Mouse (Mus musculus) neural tube, embryonic 15.5 days (tissue): Measurements from ENCODE around the gene Npas2. TPM values are rescaled to one million over a fixed set of nuclear protein-coding genes. Genes with fewer than 3 reads are reported as not detected.

Experiments used
- ATAC-seq: fragments of 200-750 bp; cut with Nextera tagmentation; 2 replicates; pipeline ENCODE4 v1.8.0; 2017; ENCODE audit warnings: mild to moderate bottlenecking, moderate TSS enrichment, moderate library complexity; ENCODE audit not compliant: low FRiP score
- H3K27ac ChIP-seq: fragments of 300-500 bp; sonication (generic); replicated peaks from 2 replicates; pipeline ENCODE4 v1.5.1; 2015; ENCODE audit warnings: mild to moderate bottlenecking, inconsistent platforms
- H3K27me3 ChIP-seq: fragments of 300-500 bp; sonication (generic); replicated peaks from 2 replicates; pipeline ENCODE4 v1.6.1; 2015; ENCODE audit warnings: inconsistent platforms
- H3K36me3 ChIP-seq: fragments of 300-500 bp; sonication (generic); 2 replicates; pipeline ENCODE4 v1.6.1; 2015; ENCODE audit warnings: inconsistent platforms
- H3K4me1 ChIP-seq: fragments of 300-500 bp; sonication (generic); 2 replicates; pipeline ENCODE4 v1.6.1; 2015; ENCODE audit warnings: inconsistent platforms
- H3K4me2 ChIP-seq: fragments of 300-500 bp; sonication (generic); 2 replicates; pipeline ENCODE4 v1.6.1; 2015; ENCODE audit warnings: inconsistent platforms, mild to moderate bottlenecking, moderate library complexity
- H3K4me3 ChIP-seq: fragments of 300-500 bp; sonication (generic); replicated peaks from 2 replicates; pipeline ENCODE4 v1.5.1; 2015; ENCODE audit warnings: mild to moderate bottlenecking, inconsistent platforms
- H3K9ac ChIP-seq: fragments of 300-500 bp; sonication (generic); replicated peaks from 2 replicates; pipeline ENCODE4 v1.6.1; 2015; ENCODE audit warnings: mild to moderate bottlenecking, inconsistent platforms
- H3K9me3 ChIP-seq: fragments of 300-500 bp; sonication (generic); replicated peaks from 2 replicates; pipeline ENCODE4 v1.6.1; 2016; ENCODE audit warnings: inconsistent platforms
- WGBS: fragments of 180-500 bp; shearing (Covaris S2); methylation state at CpG from one replicate; pipeline ENCODE4 v1.1.7; 2015; ENCODE audit warnings: mixed read lengths; 5-methylcytosine and 5-hydroxymethylcytosine counted together
- polyA plus RNA-seq: library from polyadenylated mRNA; unstranded; fragments of >200 nt; fragmentation: Nextera tagmentation; extraction: Ambion mirVana; gene quantifications from 2 replicates; pipeline ENCODE4 v1.2.1, GENCODE M21; 2015

The Npas2 gene
- polyA plus RNA-seq, 1 experiment from 2014 or later: 1.2 TPM

DNA sequence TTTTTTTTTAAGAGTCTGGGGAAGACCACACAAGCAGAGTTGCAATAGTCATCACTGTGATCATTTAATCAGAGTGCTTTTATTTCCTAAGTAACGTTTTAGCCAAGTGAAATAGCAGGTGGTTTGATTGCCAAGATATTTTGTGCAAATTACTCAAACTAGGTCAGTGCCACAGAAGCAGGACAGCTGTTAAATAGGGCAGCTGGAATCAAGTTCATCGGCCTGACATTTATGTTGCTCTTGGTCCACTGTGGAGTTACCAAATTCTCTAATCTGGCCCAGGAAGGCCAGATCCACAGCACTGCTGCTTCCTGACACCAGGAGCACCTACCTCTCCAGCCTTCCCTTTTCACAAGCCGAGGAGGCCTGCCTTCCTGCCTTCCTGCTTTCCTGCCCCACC lies 94.9 kb downstream of the Npas2 start:
- no peaks in the 10 kb centered on the region for H3K36me3 ChIP-seq
- ATAC-seq: no peak
- 67% methylated on average over 3 of the region's 3 CpGs for WGBS
- H3K9ac ChIP-seq: no peak overlapping the region
- H3K9me3 ChIP-seq: no peaks in the 10 kb centered on the region
- no peak overlapping the region for H3K4me3 ChIP-seq
- no peak overlapping the region for H3K27ac ChIP-seq
- H3K27me3 ChIP-seq: no peaks in the 10 kb centered on the region
- H3K4me1 ChIP-seq: no peaks in the 10 kb centered on the region
- H3K4me2 ChIP-seq: no peak overlapping the region

DNA sequence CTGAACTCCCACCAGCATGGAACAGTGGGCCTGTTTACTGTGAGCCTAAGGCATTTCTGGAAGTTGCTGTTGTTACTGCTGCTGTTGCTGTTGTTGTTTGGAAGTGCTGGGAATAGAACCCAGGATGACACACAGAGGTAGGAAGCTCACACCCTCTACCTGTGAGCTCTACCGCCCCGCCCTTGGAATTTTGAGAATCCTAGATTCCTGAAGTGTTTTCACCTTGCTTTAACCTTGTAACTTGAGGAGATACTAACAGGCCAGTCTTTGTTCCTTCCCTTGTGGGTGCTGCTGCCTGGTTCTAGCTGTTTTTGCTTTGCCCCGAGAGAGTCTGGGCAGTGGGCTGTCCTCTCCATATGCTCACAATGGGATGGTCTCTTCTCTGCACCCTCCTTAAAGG lies 98.5 kb downstream of the Npas2 start:
- Histone ChIP-seq H3K36me3 (no peaks in the 10 kb centered on the region), H3K27ac (no peak overlapping the region), H3K9ac (no peak overlapping the region), H3K4me3 (no peak overlapping the region), H3K9me3 (no peaks in the 10 kb centered on the region), H3K4me2 (no peak overlapping the region), H3K4me1 (no peaks in the 10 kb centered on the region), H3K27me3 (no peaks in the 10 kb centered on the region)
- 81% methylated on average over 3 of the region's 3 CpGs for WGBS
- ATAC-seq: no peak

DNA sequence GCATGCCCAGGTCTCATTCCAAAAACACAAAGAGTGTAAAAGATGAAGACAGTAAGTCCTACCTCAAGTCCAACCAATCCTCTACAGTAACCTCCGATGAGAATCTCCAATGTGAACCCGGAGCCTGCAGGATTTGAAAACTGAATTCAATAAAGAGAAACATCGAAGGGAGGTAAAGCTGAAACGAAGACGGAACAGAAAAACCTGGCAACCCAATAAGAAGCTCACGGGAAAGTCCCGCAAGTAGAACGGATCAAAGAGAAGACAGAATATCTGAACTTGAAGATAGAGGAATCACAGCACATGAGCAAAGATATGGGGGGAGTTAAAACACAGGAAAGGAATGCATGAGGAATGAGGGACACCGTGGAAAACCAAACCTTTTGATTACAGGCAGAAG lies 104.8 kb downstream of the Npas2 start:
- Histone ChIP-seq H3K27ac (no peak overlapping the region), H3K36me3 (no peaks in the 10 kb centered on the region), H3K27me3 (no peaks in the 10 kb centered on the region), H3K9me3 (no peaks in the 10 kb centered on the region), H3K4me3 (no peak overlapping the region), H3K9ac (no peak overlapping the region), H3K4me1 (no peaks in the 10 kb centered on the region), H3K4me2 (no peak overlapping the region)
- WGBS: 96% methylated on average over 9 of the region's 9 CpGs
- no peak for ATAC-seq

DNA sequence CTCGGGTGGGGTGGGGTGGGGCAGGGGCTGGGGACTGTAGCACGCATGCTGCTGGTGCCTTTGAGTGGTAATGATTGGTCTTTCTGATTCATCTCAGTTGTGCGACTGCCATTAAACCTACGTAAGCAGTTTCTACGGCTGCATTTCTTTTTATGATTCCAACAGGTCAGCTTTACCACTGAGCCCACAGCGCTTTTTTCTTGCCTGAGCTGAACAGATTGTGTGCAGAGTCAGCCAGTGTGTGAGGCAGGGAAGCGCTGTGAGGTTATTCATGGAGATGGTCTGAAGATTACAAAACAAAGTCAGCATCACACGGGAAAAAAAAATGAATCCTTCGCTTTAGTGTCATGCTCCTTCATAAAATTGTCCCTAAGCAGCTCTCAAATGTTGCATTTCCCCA lies 106.7 kb downstream of the Npas2 start:
- Histone ChIP-seq H3K4me3 (no peak overlapping the region), H3K36me3 (no peaks in the 10 kb centered on the region), H3K4me1 (no peaks in the 10 kb centered on the region), H3K27ac (no peak overlapping the region), H3K9me3 (no peaks in the 10 kb centered on the region), H3K9ac (no peak overlapping the region), H3K27me3 (no peaks in the 10 kb centered on the region), H3K4me2 (no peak overlapping the region)
- ATAC-seq: no peak
- WGBS: 87% methylated on average over 9 of the region's 9 CpGs

DNA sequence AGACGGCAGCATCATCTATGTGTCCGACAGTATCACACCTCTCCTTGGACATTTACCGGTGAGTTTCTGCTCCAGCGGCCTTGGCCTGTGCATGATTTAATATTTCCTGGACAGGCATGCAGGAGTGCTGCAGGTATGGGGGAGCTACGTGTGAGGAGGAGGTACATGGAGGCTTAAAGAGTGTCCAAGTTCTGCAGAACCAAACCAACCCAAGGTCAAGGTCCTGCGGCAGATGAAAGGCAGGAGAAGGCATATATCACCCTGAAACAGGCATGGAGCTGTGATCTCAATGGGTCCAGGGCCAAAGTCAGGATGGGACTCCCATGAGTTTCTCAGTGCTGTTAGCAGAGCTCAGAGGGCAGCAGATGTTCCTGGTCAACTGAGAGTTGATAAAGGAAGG lies 107.1 kb downstream of the Npas2 start:
- Histone ChIP-seq H3K9me3 (no peaks in the 10 kb centered on the region), H3K27me3 (no peaks in the 10 kb centered on the region), H3K4me3 (no peak overlapping the region), H3K4me1 (no peaks in the 10 kb centered on the region), H3K4me2 (no peak overlapping the region), H3K27ac (no peak overlapping the region), H3K36me3 (no peaks in the 10 kb centered on the region), H3K9ac (no peak overlapping the region)
- ATAC-seq: no peak
- 88% methylated on average over 6 of the region's 6 CpGs for WGBS

DNA sequence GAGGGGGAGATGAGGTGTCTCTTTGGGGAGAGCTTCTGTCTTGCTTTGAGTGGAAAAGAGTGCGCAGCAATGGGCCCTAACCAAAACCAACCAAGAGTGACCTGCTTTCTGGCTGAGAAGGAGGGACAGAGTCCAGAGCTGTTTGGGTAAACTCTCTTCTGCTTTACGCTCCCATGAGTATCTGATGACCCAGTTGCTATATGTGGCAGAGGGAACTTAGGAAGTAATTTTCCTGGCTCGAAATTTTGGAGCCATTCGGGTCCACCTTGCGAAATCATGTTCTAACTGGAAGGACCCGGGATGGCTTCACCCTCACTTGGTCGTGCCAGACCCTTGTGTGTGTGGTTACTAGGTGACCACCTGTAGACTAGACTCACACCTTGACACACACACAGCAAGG lies 108.7 kb downstream of the Npas2 start:
- Histone ChIP-seq H3K4me1 (no peaks in the 10 kb centered on the region), H3K9me3 (no peaks in the 10 kb centered on the region), H3K27ac (no peak overlapping the region), H3K4me3 (no peak overlapping the region), H3K27me3 (no peaks in the 10 kb centered on the region), H3K36me3 (no peaks in the 10 kb centered on the region), H3K9ac (no peak overlapping the region), H3K4me2 (no peak overlapping the region)
- ATAC-seq: no peak
- 96% methylated on average over 7 of the region's 7 CpGs for WGBS

DNA sequence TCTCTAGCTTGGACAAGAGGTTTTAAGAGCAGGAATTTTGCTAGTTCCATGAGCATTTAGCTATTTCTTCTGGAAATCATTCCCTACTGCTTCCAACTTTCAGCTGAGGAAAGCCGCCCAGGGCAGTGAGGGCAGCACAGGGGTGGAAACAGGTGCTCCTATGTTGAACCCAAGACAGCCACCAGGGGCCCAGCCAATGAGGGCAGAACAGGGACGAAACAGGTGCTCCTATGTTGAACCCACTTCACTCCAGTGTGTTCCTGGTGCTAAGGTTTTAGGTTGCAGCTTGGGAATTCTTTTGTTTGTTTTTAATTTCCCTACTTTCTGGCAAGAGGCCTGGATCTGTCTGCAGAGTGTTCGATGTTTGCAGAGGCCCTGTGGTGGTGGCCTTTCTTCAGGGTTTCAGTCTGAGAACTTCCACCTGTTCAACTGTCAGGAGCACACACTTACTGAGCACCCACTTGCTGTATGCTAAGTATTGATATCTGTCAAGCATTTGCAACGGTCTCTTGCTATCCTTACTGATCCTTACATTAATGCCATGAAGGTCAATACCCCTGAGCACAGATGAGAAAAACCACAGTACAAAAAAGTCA lies 109.6 kb downstream of the Npas2 start:
- Histone ChIP-seq H3K4me2 (no peak overlapping the region), H3K36me3 (no peaks in the 10 kb centered on the region), H3K4me3 (no peak overlapping the region), H3K9ac (no peak overlapping the region), H3K27ac (no peak overlapping the region), H3K4me1 (no peaks in the 10 kb centered on the region), H3K9me3 (no peaks in the 10 kb centered on the region), H3K27me3 (no peaks in the 10 kb centered on the region)
- WGBS: 79% methylated on average over 4 of the region's 4 CpGs
- ATAC-seq: no peak

DNA sequence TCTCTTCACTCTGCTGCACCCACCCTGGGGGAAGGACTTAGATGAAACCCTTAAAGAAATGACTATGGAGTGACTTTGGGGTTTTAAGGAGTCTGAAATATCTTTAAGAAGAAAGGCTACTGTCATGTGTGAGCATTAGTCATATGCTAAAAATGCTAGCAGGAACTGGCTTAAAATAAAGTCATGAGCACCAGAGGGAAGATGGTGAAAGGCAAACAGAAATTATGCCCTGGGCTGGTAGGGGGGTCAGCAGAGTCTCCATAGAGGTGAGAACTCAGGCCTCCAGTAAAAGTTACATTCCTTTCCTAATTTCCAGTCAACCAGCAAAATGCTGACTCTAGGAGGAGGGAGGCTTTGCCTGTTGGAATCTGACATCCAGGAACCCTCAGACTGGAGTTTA lies 113.8 kb downstream of the Npas2 start:
- no peak overlapping the region for H3K4me3 ChIP-seq
- ATAC-seq: no peak
- no peak overlapping the region for H3K9ac ChIP-seq
- H3K4me2 ChIP-seq: no peak overlapping the region
- H3K36me3 ChIP-seq: no peaks in the 10 kb centered on the region
- no peak overlapping the region for H3K27ac ChIP-seq
- H3K4me1 ChIP-seq: peaks cover 6% of the 10 kb centered on the region; the same call in 1 of the 2 replicates
- no peaks in the 10 kb centered on the region for H3K27me3 ChIP-seq
- H3K9me3 ChIP-seq: no peaks in the 10 kb centered on the region

DNA sequence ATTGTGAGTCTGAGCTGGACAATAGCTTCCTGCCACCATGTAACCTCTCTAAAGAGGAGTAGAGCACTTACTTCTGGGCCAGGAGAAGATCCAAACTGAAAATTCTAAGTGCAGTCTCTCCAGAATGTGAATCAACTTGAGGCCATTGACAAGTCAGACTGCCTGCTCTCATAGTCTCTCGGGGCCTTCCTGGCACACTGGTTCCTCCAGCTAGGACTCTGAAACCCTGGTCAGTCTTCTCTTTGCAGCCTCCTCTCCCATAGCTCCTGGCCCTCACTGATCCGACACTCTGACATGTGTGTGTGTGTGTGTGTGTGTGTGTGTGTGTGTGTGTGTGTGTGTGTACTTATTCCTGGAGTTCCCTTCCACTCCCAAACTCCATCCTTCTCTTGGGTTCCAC lies 114.4 kb downstream of the Npas2 start:
- Histone ChIP-seq H3K4me1 (peaks cover 12% of the 10 kb centered on the region), H3K4me3 (no peak overlapping the region), H3K4me2 (no peak overlapping the region), H3K27me3 (no peaks in the 10 kb centered on the region), H3K27ac (no peak overlapping the region), H3K36me3 (no peaks in the 10 kb centered on the region), H3K9me3 (no peaks in the 10 kb centered on the region), H3K9ac (no peak overlapping the region)
- ATAC-seq: no peak
- 71% methylated on average over 2 of the region's 2 CpGs for WGBS

DNA sequence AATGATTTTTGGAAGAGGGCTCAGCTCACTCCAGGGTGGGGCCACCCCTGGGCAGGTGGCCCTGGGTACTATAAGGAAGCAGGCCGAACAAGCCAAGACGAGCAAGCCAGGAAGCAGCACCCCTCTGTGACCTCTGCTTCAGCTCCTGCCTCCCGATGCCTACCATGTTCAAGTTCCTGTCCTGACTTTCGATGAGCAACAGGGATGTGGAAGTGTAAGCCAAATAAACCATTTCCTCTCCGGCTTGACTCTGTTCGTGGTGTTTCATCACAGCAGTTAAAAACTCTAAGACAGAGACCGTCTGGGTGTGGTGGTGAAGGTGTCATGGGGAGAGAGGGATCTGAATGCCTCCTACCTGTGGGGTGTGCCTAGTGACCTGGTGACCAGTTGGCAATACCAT lies 116.0 kb downstream of the Npas2 start:
- 89% methylated on average over 7 of the region's 7 CpGs for WGBS
- no peaks in the 10 kb centered on the region for H3K27me3 ChIP-seq
- no peak for ATAC-seq

DNA sequence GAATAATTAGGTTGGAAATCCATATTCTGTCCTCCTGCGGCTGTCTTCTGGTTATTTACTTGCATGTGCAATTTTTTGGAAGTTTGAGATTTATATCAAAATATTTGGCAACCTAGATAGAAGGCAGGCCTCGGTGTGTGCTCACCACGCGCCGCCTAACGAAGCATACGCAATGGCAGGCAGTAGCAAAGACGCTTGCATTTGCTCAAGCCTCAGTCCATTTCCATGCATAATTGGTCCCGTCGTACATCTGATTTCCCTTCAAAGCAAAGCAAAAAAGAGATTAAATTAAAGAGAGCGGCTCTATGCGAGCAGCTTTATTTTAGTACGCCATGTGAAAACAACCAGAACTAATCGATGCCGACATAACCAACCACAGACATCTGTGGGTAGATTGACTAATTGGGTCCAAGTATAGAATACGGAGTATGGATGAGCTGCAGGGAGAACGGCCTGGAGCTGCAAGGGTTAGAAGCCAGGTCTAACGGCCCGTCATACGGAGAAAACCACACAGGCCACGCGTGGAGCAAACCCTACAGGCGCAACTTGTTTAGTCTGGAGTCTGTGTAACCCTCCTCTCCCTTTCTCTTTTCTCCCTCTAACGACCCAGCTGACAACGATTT lies 118.9 kb downstream of the Npas2 start:
- WGBS: 27% methylated on average over 25 of the region's 25 CpGs
- Histone ChIP-seq H3K4me1 (peaks cover 15% of the 10 kb centered on the region), H3K27me3 (no peaks in the 10 kb centered on the region), H3K36me3 (no peaks in the 10 kb centered on the region), H3K4me3 (no peak overlapping the region), H3K9me3 (no peaks in the 10 kb centered on the region), H3K27ac (peak overlapping the region; percentile 56), H3K4me2 (peak overlapping the region; percentile 34), H3K9ac (no peak overlapping the region)
- peak; percentile 67 for ATAC-seq

More for the DNA sequence above, 116.0 kb downstream of the Npas2 start:
- peaks cover 15% of the 10 kb centered on the region for H3K4me1 ChIP-seq
- no peak overlapping the region for H3K4me2 ChIP-seq
- no peak overlapping the region for H3K27ac ChIP-seq
- H3K9me3 ChIP-seq: no peaks in the 10 kb centered on the region
- no peak overlapping the region for H3K4me3 ChIP-seq
- H3K36me3 ChIP-seq: no peaks in the 10 kb centered on the region
- no peak overlapping the region for H3K9ac ChIP-seq

DNA sequence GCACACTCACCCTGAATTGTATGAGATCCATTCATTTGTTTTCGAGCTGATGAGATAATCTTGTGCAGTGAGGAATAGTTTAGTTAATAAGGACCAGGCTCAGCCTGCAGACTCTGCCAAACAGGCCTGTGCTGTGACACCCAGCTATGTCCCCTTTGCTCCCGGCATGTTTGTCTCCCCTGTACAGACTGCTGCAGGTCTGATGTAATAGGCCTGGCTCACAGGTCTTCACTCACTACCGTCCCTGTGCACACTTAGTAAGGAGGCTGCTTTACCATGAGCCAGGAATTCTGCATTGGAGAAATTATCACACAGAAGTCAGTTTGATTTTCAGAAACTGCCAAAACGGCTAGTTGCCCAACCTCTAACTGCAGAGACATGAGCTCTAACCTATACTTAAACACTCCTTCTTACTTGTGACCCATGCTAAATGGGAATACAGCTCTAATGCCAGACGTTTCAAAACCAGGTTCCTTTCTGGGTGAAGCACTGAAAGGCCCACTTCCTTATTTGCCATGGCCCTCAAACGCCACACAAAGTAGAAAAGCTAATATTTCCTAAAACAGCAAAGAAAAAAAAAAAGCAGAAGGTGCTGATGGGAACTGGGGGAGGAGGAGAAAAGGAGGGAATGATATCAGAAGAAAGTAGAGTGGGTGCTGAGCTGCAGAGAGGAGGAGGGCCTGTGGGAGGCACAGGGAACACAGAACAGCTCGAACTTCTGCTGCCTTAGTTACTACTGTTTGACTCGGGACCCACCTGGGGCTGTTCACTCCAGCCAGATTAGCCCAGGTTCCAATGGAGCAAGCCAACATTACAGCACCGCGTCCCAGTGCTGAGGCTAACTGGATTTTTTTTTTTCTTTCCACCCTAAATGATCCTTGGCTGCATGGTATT lies 120.1 kb downstream of the Npas2 start:
- H3K27ac ChIP-seq: peak overlapping the region; percentile 48
- H3K27me3 ChIP-seq: no peaks in the 10 kb centered on the region
- H3K36me3 ChIP-seq: no peaks in the 10 kb centered on the region
- no peak overlapping the region for H3K4me3 ChIP-seq
- ATAC-seq: peak; percentile 27; the same call in 1 of the 2 replicates
- H3K4me1 ChIP-seq: peaks cover 15% of the 10 kb centered on the region
- WGBS: 74% methylated on average over 10 of the region's 10 CpGs
- no peak overlapping the region for H3K9ac ChIP-seq
- no peak overlapping the region for H3K4me2 ChIP-seq
- H3K9me3 ChIP-seq: no peaks in the 10 kb centered on the region
